Mouse (Mus musculus) frontal cortex, adult (tissue): ENCODE data around the gene Fut2.
A peak's percentile ranks its signal among the peaks of the same experiment; 100 is the strongest.

ENCODE experiments used
- ATAC-seq: cut with Nextera tagmentation; 2 replicates; pipeline ENCODE4 v1.9.2; 2017; ENCODE audit warnings: mild to moderate bottlenecking, moderate library complexity, mixed read lengths; ENCODE audit not compliant: low TSS enrichment

Fut2 gene

GRCm38 (mm10) chr7:45666161-45666560, at the start of gene Fut2:
Gene Fut2 (minus strand): TSS chr7:45666394.
- ATAC-seq = no peak

GRCm38 (mm10) chr7:45715090-45715708, 49.0 kb upstream of the Fut2 start, which contains the start of gene Rpl18:
Gene Rpl18 (plus strand): TSS chr7:45715457.
- peak; percentile 73 for ATAC-seq

GRCm38 (mm10) chr7:45714630-45715089, 48.5 kb upstream of the Fut2 start:
- ATAC-seq = no peak

GRCm38 (mm10) chr7:45713881-45714520, 47.8 kb upstream of the Fut2 start:
- no peak for ATAC-seq

- ATAC-seq = no peak
These were observed 47.2 kb upstream of the Fut2 start for GRCm38 (mm10) chr7:45713396-45713795.

- no peak for ATAC-seq
These were observed 46.0 kb upstream of the Fut2 start for GRCm38 (mm10) chr7:45712022-45712757.

GRCm38 (mm10) chr7:45711316-45712021, 45.3 kb upstream of the Fut2 start:
- ATAC-seq = no peak

GRCm38 (mm10) chr7:45710477-45711191, 44.4 kb upstream of the Fut2 start:
- ATAC-seq = no peak

- no peak for ATAC-seq
These were observed 43.6 kb upstream of the Fut2 start for GRCm38 (mm10) chr7:45709677-45710355.

- ATAC-seq = no peak
These were observed 42.8 kb upstream of the Fut2 start for GRCm38 (mm10) chr7:45709036-45709435.

- no peak for ATAC-seq
These were observed 42.1 kb upstream of the Fut2 start for GRCm38 (mm10) chr7:45708221-45708761.

GRCm38 (mm10) chr7:45707375-45707967, 41.3 kb upstream of the Fut2 start:
- ATAC-seq = no peak

- ATAC-seq = no peak
These were observed 40.6 kb upstream of the Fut2 start for GRCm38 (mm10) chr7:45706721-45707241.

- ATAC-seq = no peak
These were observed 39.7 kb upstream of the Fut2 start for GRCm38 (mm10) chr7:45705873-45706281.

GRCm38 (mm10) chr7:45705443-45705864, 39.3 kb upstream of the Fut2 start:
- no peak for ATAC-seq

GRCm38 (mm10) chr7:45704730-45705442, 38.7 kb upstream of the Fut2 start, which contains the start of gene Dbp:
Gene Dbp (plus strand): TSS chr7:45705088.
- peak; percentile 42 for ATAC-seq

- ATAC-seq = peak; percentile 28
These were observed 37.9 kb upstream of the Fut2 start for GRCm38 (mm10) chr7:45704046-45704559.

GRCm38 (mm10) chr7:45703521-45704033, 37.4 kb upstream of the Fut2 start:
- ATAC-seq = no peak
